Mouse (Mus musculus) macrophage (primary cell): ENCODE data around the gene Mad1l1. TPM values are rescaled to one million over a fixed set of nuclear protein-coding genes. Genes with fewer than 3 reads are reported as not detected.
"Not testable (repeated sequence)": the region's sequence is repeated elsewhere in the genome, so short reads cannot be mapped to it uniquely, and the experiment has no call there.

Experiments
- H3K27ac ChIP-seq: fragments of 350-480 bp; formaldehyde crosslinking; 2 replicates; pipeline ENCODE4 v1.9.0; 2021
- H3K36me3 ChIP-seq: fragments of 350-480 bp; formaldehyde crosslinking; 2 replicates; pipeline ENCODE4 v1.9.0; 2021; ENCODE audit errors: inconsistent target
- H3K4me3 ChIP-seq: fragments of 350-480 bp; formaldehyde crosslinking; 2 replicates; pipeline ENCODE4 v1.9.0; 2021; ENCODE audit errors: inconsistent target
- H3K79me2 ChIP-seq: fragments of 350-480 bp; formaldehyde crosslinking; 2 replicates; pipeline ENCODE4 v1.9.0; 2021; ENCODE audit errors: inconsistent target
- WGBS: methylation state at CpG from one replicate; pipeline ENCODE4 v1.1.7; 2026; ENCODE audit warnings: inconsistent platforms; ENCODE audit not compliant: missing documents; 5-methylcytosine and 5-hydroxymethylcytosine counted together
- polyA plus RNA-seq: library from polyadenylated mRNA; stranded (reverse); fragments of 250-400 nt; gene quantifications from 3 replicates; pipeline ENCODE4 v1.2.4, GENCODE M21; 2018; ENCODE audit warnings: inconsistent platforms

Mad1l1 gene
- polyA plus RNA-seq, 1 experiment from 2014 or later, result 15.3 TPM

DNA sequence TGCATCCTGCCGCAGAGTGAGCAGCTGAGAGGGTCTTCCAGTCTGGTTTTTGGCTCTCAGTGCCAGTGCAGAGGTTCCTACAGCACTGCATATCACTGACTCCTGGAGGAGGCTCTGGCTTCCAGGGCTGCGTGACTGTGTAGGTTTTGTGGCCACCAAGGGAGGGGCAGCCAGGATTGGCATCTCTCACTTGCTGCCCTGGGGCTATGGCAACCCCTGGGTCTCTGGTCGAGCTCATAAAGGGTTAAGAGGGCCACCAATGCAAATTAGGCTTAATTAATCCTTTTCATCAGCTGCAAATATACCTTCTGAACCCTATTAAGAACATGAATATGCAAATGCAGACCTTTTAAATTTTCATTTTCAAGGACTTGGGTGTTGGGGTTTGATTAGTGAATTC, 318.8 kb downstream of the Mad1l1 start:
- Histone ChIP-seq H3K79me2 (no peaks in the 10 kb centered on the region), H3K36me3 (no peaks in the 10 kb centered on the region), H3K27ac (no peak overlapping the region), H3K4me3 (no peak overlapping the region)
- WGBS, result 72% methylated on average over 3 of the region's 3 CpGs

DNA sequence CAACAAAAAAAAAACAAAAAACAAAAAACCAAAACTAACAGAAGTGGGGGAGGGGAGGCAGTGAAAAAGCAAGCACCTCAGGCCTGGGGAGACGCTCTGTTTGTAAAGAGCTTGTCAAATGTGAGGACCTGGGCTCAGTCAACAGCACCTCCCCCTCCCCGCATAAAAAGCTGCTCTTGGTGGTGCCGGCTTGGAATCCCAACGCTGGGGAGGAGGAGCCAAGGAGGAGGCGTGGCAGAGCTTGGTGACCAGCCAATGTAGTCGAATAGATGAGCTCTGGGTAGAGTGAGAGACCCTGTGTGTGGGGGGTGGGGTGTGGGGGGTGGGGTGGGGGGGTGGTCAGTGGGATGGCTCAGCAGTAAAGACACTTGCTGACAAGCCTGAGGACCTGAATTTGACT, 322.4 kb downstream of the Mad1l1 start:
- Histone ChIP-seq H3K36me3 (no peaks in the 10 kb centered on the region), H3K4me3 (no peak overlapping the region), H3K79me2 (no peaks in the 10 kb centered on the region), H3K27ac (no peak overlapping the region)
- WGBS, result 80% methylated on average over 2 of the region's 6 CpGs

DNA sequence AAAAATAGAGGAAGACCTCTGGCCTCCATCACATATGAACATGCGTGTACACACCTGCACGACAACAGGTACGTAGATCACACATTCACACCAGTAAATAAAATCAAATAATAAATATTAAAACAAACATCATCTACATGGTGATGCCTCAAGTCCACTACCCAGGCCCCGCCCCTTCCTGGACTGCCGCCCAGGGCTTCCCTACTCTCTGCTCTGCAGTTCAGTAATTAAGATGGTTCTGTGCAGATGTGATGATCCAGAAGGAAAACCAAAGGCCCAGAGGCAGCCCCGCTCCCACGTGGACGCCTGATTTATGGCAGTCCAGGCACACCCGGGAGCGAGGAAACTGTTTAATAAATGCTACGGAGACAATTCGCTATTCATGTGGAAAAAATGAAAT, 323.0 kb downstream of the Mad1l1 start:
- 95% methylated on average over 7 of the region's 12 CpGs for WGBS
- not testable (repeated sequence) for H3K36me3 ChIP-seq, H3K4me3 ChIP-seq, H3K79me2 ChIP-seq, H3K27ac ChIP-seq

- Histone ChIP-seq H3K79me2 (no peaks in the 10 kb centered on the region), H3K4me3 (no peak overlapping the region), H3K36me3 (no peaks in the 10 kb centered on the region), H3K27ac (no peak overlapping the region)
- WGBS, result 84% methylated on average over 3 of the region's 3 CpGs
These were observed 329.8 kb downstream of the Mad1l1 start for GRCm38 (mm10) chr5:139991531-139991930.

GRCm38 (mm10) chr5:139985073-139985746, 336.1 kb downstream of the Mad1l1 start:
- H3K79me2 ChIP-seq, result no peaks in the 10 kb centered on the region
- H3K27ac ChIP-seq, result no peak overlapping the region
- 34% methylated on average over 18 of the region's 18 CpGs for WGBS
- no peaks in the 10 kb centered on the region for H3K36me3 ChIP-seq
- H3K4me3 ChIP-seq, result no peak overlapping the region

DNA sequence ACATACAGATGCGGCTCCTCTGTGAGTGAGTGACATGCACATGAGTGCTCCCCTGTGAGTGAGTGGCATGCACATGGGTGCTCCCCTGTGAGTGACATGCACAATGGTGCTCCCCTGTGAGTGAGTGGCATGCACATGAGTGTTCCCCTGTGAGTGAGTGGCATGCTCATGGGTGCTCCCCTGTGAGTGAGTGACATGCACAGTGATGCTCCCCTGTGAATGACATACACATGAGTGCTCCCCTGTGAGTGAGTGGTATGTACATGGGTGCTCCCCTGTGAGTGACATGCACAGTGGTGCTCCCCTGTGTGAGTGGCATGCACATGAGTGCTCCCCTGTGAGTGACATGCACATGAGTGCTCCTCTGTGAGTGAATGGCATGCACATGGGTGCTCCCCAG, 339.4 kb downstream of the Mad1l1 start:
- Histone ChIP-seq H3K27ac (no peak overlapping the region), H3K79me2 (no peaks in the 10 kb centered on the region), H3K36me3 (no peaks in the 10 kb centered on the region), H3K4me3 (no peak overlapping the region)
- 92% methylated on average over 1 of the region's 1 CpGs for WGBS

DNA sequence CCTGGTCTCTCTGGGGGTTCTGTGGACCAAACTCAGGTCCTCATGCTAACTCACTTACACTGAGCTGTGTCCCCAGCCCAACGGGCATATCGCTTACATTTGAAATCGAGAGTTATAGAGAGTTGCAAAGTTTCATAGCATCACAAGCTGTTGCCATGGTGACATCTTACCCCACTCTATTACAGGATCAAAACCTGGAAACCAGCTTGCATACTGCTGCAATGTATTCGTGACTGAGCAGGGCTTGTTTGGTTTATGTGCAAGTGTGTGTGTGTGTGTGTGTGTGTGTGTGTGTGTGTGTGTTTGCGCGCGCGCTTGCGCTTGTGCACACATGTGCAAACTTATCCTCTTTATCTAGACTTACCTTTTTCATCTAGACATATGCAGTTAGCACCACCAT, 342.0 kb downstream of the Mad1l1 start:
- Histone ChIP-seq H3K27ac (no peak overlapping the region), H3K36me3 (no peaks in the 10 kb centered on the region), H3K4me3 (no peak overlapping the region), H3K79me2 (no peaks in the 10 kb centered on the region)
- 70% methylated on average over 5 of the region's 9 CpGs for WGBS

DNA sequence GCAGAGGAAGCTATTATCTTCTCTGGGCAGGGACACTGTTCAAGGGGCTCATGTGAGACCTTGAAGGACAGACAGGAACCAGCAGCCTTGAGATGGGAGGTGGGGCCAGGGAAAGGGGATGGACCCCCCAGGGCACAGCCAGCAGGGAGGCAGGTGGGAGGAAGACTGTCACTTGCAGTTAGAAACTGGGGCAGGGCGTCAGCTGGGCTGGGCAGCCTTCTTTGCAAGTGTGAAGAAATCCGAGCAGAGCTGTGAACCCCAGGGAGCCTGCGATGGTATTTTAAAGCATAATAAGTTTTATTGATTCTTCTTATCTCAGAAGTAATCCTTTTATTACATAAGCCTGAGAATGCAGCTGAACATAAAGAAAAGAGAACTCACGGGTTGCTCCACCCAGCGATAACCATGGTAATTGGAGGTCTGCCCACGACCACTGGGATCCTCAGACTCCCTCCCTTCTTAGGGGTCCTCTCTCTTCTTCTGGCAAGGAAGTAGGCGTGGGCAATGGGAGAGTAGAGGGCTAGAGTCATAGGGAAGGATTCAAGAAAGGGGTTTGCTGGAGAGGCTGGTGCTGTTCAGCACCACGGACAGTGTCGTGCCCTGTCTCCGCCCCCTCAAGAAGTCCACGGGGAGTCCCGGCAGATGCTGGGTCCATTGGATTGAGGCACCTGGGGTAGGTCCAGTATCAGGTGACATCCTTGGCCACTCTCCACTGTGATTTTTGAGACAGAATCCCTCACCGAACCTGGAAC, 342.7 kb downstream of the Mad1l1 start:
- WGBS, result 14% methylated on average over 13 of the region's 13 CpGs
- Histone ChIP-seq H3K36me3 (no peaks in the 10 kb centered on the region), H3K79me2 (no peaks in the 10 kb centered on the region), H3K4me3 (no peak overlapping the region), H3K27ac (no peak overlapping the region)

DNA sequence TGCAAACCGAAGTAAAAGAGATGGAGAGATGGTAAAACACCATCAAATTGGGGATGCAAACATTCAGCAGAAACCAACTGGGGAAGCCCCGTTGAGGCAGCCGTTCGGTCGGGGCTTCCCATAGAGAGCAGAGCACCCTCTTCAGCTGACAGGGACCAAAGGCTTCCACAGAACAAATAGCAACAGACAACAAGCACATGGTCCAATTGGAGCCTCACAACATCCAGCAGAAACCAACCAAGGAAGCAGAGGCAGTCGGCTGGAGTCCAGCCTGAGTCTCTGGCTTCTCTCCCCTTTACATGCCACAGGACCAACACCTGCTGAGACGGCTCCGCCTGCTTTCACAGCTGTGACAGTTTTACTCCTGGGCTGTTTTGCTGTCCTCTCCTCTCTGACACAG, 343.9 kb downstream of the Mad1l1 start:
- WGBS, result 38% methylated on average over 8 of the region's 8 CpGs
- H3K27ac ChIP-seq, result no peak overlapping the region

DNA sequence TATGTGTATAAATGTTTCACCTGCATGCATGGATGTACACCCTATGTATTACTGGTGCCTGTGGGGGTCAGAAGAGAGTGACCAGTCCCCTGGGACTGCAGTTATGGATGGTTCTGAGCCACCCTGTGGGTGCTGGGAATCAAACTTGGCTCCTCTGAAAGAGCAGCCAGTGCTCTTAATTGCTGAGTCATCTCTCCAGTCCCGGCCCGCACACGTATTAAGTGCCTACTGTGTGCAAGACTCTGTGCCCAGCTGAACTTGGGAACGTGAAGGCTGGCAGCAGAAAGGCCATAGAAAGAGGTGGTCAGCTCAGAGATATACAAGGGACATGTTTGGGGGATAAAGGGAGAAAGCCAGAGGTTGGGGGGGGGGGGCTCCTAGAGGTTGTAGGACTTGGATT, 344.8 kb downstream of the Mad1l1 start:
- no peaks in the 10 kb centered on the region for H3K79me2 ChIP-seq
- H3K4me3 ChIP-seq, result no peak overlapping the region
- no peaks in the 10 kb centered on the region for H3K36me3 ChIP-seq
- H3K27ac ChIP-seq, result no peak overlapping the region
- whole genome bisulfite sequencing, result 60% methylated on average over 4 of the region's 4 CpGs

More for the DNA sequence above, 343.9 kb downstream of the Mad1l1 start:
- Histone ChIP-seq H3K36me3 (no peaks in the 10 kb centered on the region), H3K79me2 (no peaks in the 10 kb centered on the region), H3K4me3 (no peak overlapping the region)

- H3K4me3 ChIP-seq, result no peak overlapping the region
- no peaks in the 10 kb centered on the region for H3K36me3 ChIP-seq
- H3K27ac ChIP-seq, result no peak overlapping the region
- WGBS, result 14% methylated on average over 12 of the region's 12 CpGs
- H3K79me2 ChIP-seq, result no peaks in the 10 kb centered on the region
These were observed 351.1 kb downstream of the Mad1l1 start for GRCm38 (mm10) chr5:139970186-139970631.

GRCm38 (mm10) chr5:139969151-139969948, 352.0 kb downstream of the Mad1l1 start:
- Histone ChIP-seq H3K79me2 (no peaks in the 10 kb centered on the region), H3K36me3 (no peaks in the 10 kb centered on the region), H3K4me3 (no peak overlapping the region), H3K27ac (no peak overlapping the region)
- 80% methylated on average over 14 of the region's 14 CpGs for WGBS

GRCm38 (mm10) chr5:139965596-139965995, 355.8 kb downstream of the Mad1l1 start:
- Histone ChIP-seq H3K36me3 (no peaks in the 10 kb centered on the region), H3K4me3 (no peak overlapping the region), H3K27ac (no peak overlapping the region), H3K79me2 (no peaks in the 10 kb centered on the region)
- WGBS, result 85% methylated on average over 9 of the region's 14 CpGs

DNA sequence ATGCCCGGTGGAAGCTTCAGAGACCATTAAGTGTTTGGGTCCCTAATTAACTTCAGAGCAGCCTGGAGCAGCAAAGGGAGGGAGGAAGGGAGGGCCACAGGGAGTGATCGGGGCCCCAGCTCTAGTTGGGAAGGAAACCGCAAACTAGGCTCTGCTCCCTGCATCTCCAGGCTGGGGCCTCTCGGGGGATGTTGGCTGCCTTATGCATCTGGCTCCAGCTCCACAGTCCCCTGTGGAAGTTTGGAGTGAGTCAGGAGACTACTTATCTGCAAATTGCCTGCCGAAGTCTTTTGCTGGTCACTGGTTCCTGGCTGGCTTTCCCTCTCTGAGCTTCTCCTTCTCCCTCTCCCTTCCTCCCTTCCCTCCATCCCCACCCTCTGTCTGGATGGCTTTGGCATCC, 357.0 kb downstream of the Mad1l1 start:
- Histone ChIP-seq H3K27ac (no peak overlapping the region), H3K36me3 (no peaks in the 10 kb centered on the region), H3K4me3 (no peak overlapping the region), H3K79me2 (no peaks in the 10 kb centered on the region)
- 79% methylated on average over 5 of the region's 5 CpGs for WGBS

GRCm38 (mm10) chr5:139959741-139960140, 361.6 kb downstream of the Mad1l1 start:
- WGBS, result 92% methylated on average over 4 of the region's 4 CpGs
- no peak overlapping the region for H3K27ac ChIP-seq
- H3K4me3 ChIP-seq, result no peak overlapping the region
- H3K79me2 ChIP-seq, result no peaks in the 10 kb centered on the region
- H3K36me3 ChIP-seq, result no peaks in the 10 kb centered on the region
